Mouse (Mus musculus): ENCODE measurements at regions not wholly inside any gene's neighbourhood (a gene's known extent, or its start where the extent isn't known, plus 50 kb on each side); places are given as distances from the start of the nearest gene placed in this dataset.

- H3K27ac ChIP-seq (replicated peaks), result no peak overlapping the region
- no peak for ATAC-seq (ENCODE audit: low FRiP score, low read depth)
These were observed 55.1 kb upstream of the Fam222a start for GRCm38 (mm10) chr5:114512756-114513155.

GRCm38 (mm10) chr5:114513911-114514457 lies 53.8 kb upstream of the Fam222a start:
- WGBS, result 8% methylated on average over 10 of the region's 10 CpGs
- H3K27ac ChIP-seq (replicated peaks), result 0 out of 2 replicates have a peak overlapping the region, but pooled peaks have one; percentile 10
- H3K36me3 ChIP-seq, result no peaks in the 10 kb centered on the region
- peaks cover 54% of the 10 kb centered on the region for H3K27me3 ChIP-seq
- peak overlapping the region; percentile 40 for H3K4me2 ChIP-seq (replicated peaks)
- H3K4me3 ChIP-seq, result no peak overlapping the region
- H3K9me3 ChIP-seq, result no peaks in the 10 kb centered on the region
- peaks cover 22% of the 10 kb centered on the region for H3K4me1 ChIP-seq
- H3K9ac ChIP-seq (replicated peaks), result no peak overlapping the region
- ATAC-seq (ENCODE audit: low FRiP score, low read depth), result no peak

More at GRCm38 (mm10) chr5:114512756-114513155, 55.1 kb upstream of the Fam222a start:
- H3K4me2 ChIP-seq (replicated peaks), result no peak overlapping the region
- no peak overlapping the region for H3K4me3 ChIP-seq
- peaks cover 63% of the 10 kb centered on the region for H3K27me3 ChIP-seq
- H3K9ac ChIP-seq (replicated peaks), result no peak overlapping the region
- no peaks in the 10 kb centered on the region for H3K36me3 ChIP-seq
- peaks cover 22% of the 10 kb centered on the region for H3K4me1 ChIP-seq
- 38% methylated on average over 9 of the region's 9 CpGs for WGBS
- H3K9me3 ChIP-seq, result no peaks in the 10 kb centered on the region

GRCm38 (mm10) chr5:114517010-114517409 lies 50.8 kb upstream of the Fam222a start:
- Histone ChIP-seq H3K27me3 (peaks cover 27% of the 10 kb centered on the region), H3K4me3 (no peak overlapping the region), H3K27ac (replicated peaks) (no peak overlapping the region), H3K36me3 (no peaks in the 10 kb centered on the region), H3K9me3 (no peaks in the 10 kb centered on the region), H3K4me2 (replicated peaks) (no peak overlapping the region), H3K4me1 (peaks cover 18% of the 10 kb centered on the region), H3K9ac (replicated peaks) (no peak overlapping the region)
- WGBS, result 82% methylated on average over 4 of the region's 4 CpGs
- no peak for ATAC-seq (ENCODE audit: low FRiP score, low read depth)

DNA sequence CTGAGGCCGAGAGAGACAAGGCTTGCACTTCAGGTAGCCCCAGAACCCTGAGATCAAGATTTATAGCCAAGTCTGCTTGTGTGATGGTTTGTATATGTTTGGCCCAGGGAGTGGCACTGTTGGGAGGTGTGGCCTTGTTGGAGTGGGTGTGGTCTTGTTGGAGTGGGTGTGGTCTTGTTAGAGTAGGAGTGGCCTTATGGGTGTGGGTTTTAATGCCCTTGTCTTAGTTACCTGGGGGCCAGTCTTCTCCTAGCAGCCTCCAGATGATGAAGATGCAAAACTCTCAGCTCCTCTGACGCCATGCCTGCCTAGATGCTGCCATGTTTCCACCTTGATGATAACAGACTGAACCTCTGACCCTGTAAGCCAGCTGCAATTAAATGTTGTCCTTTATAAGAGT lies 49.8 kb upstream of the Fam222a start:
- Histone ChIP-seq H3K9ac (replicated peaks) (no peak overlapping the region), H3K4me3 (no peak overlapping the region), H3K4me1 (peaks cover 14% of the 10 kb centered on the region), H3K27ac (replicated peaks) (no peak overlapping the region), H3K9me3 (no peaks in the 10 kb centered on the region), H3K36me3 (no peaks in the 10 kb centered on the region), H3K27me3 (peaks cover 19% of the 10 kb centered on the region), H3K4me2 (replicated peaks) (no peak overlapping the region)
- whole genome bisulfite sequencing, result 93% methylated on average over 2 of the region's 2 CpGs
- ATAC-seq (ENCODE audit: low FRiP score, low read depth), result no peak
